Mouse (Mus musculus) neural tube, embryonic 14.5 days (tissue): Measurements from ENCODE around the gene Dhdds. TPM values are rescaled to one million over a fixed set of nuclear protein-coding genes. Genes with fewer than 3 reads are reported as not detected.
"Not testable (repeated sequence)": the region's sequence is repeated elsewhere in the genome, so short reads cannot be mapped to it uniquely, and the experiment has no call there.

ENCODE experiments used
- ATAC-seq: fragments of 200-750 bp; cut with Nextera tagmentation; 2 replicates; pipeline ENCODE4 v1.8.0; 2017; ENCODE audit warnings: low read depth, mild to moderate bottlenecking, moderate TSS enrichment, moderate library complexity
- H3K27ac ChIP-seq: fragments of 300-500 bp; sonication (generic); 2 replicates; pipeline ENCODE4 v1.5.1; 2014; ENCODE audit warnings: low read depth, mild to moderate bottlenecking, control low read depth, low read length, moderate library complexity, mixed read lengths
- H3K27me3 ChIP-seq: fragments of 300-500 bp; sonication (generic); 2 replicates; pipeline ENCODE4 v1.6.1; 2014; ENCODE audit warnings: low read length; ENCODE audit not compliant: control insufficient read depth, insufficient read depth
- H3K36me3 ChIP-seq: fragments of 300-500 bp; sonication (generic); 2 replicates; pipeline ENCODE4 v1.6.1; 2014; ENCODE audit warnings: low read length, mixed read lengths; ENCODE audit not compliant: control insufficient read depth, insufficient read depth
- H3K4me1 ChIP-seq: fragments of 300-500 bp; sonication (generic); 2 replicates; pipeline ENCODE4 v1.6.1; 2014; ENCODE audit warnings: low read length; ENCODE audit not compliant: control insufficient read depth, insufficient read depth
- H3K4me2 ChIP-seq: fragments of 300-500 bp; sonication (generic); 2 replicates; pipeline ENCODE4 v1.6.1; 2014; ENCODE audit warnings: mild to moderate bottlenecking, low read depth, low read length, control low read depth
- H3K4me3 ChIP-seq: fragments of 300-500 bp; sonication (generic); 2 replicates; pipeline ENCODE4 v1.5.1; 2014; ENCODE audit warnings: low read depth, low read length, control low read depth, mixed read lengths
- H3K9ac ChIP-seq: fragments of 300-500 bp; sonication (generic); replicated peaks from 2 replicates; pipeline ENCODE4 v1.6.1; 2014; ENCODE audit warnings: low read depth, mild to moderate bottlenecking, control low read depth, low read length, mixed read lengths
- H3K9me3 ChIP-seq: fragments of 300-500 bp; sonication (generic); 2 replicates; pipeline ENCODE4 v1.6.1; 2016; ENCODE audit warnings: low read length; ENCODE audit not compliant: control insufficient read depth
- WGBS: fragments of 180-500 bp; shearing (Covaris S2); extraction: QIAGEN DNeasy Blood & Tissue Kit; methylation state at CpG from one replicate; pipeline ENCODE4 v1.1.7; 2014; 5-methylcytosine and 5-hydroxymethylcytosine counted together
- polyA plus RNA-seq: library from polyadenylated mRNA; unstranded; fragments of >200 nt; fragmentation: Nextera tagmentation; extraction: Ambion mirVana; gene quantifications from 2 replicates; pipeline ENCODE4 v1.2.1, GENCODE M21; 2014

Dhdds gene
- polyA plus RNA-seq, 1 experiment from 2014 or later = 48.8 TPM

GRCm38 (mm10) chr4:133988289-133988688 is 12.4 kb downstream of the Dhdds start:
- H3K4me1 ChIP-seq, H3K9ac ChIP-seq, H3K9me3 ChIP-seq, H3K36me3 ChIP-seq, ATAC-seq, H3K4me3 ChIP-seq, H3K27me3 ChIP-seq, H3K27ac ChIP-seq, H3K4me2 ChIP-seq: not testable (repeated sequence)
- 93% methylated on average over 7 of the region's 8 CpGs for WGBS

- H3K4me3 ChIP-seq = no peak overlapping the region
- no peaks in the 10 kb centered on the region for H3K9me3 ChIP-seq
- H3K4me1 ChIP-seq = no peaks in the 10 kb centered on the region
- no peak overlapping the region for H3K27ac ChIP-seq
- no peaks in the 10 kb centered on the region for H3K27me3 ChIP-seq
- peaks cover 19% of the 10 kb centered on the region for H3K36me3 ChIP-seq
- no peak overlapping the region for H3K4me2 ChIP-seq
- no peak for ATAC-seq
- WGBS = 79% methylated on average over 13 of the region's 13 CpGs
- H3K9ac ChIP-seq = no peak overlapping the region
These were observed 17.8 kb downstream of the Dhdds start for GRCm38 (mm10) chr4:133982936-133983335.

DNA sequence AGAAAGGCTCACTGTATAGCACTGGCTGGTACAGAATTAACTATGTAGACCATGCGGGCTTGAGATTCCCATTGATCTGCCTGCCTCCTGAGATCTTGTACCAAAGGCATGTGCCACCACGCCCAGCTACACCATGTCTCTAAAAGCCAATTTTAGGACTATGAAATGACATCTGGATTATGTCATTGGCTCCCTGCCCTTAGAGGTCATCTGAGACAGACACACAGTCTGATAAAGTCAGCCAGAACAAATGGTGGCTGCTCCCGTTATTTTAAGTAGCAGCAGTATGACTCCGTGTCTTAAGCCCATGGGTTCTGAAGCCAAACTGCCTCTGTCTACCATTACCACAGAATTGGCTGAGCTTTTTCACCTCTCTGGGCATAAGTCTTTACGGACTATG is 20.2 kb downstream of the Dhdds start:
- Histone ChIP-seq H3K4me3 (no peak overlapping the region), H3K4me2 (no peak overlapping the region), H3K9me3 (no peaks in the 10 kb centered on the region), H3K27ac (no peak overlapping the region), H3K9ac (no peak overlapping the region), H3K4me1 (no peaks in the 10 kb centered on the region), H3K36me3 (peaks cover 26% of the 10 kb centered on the region), H3K27me3 (no peaks in the 10 kb centered on the region)
- no peak for ATAC-seq
- WGBS = 92% methylated on average over 5 of the region's 5 CpGs

- H3K27ac ChIP-seq = no peak overlapping the region
- no peaks in the 10 kb centered on the region for H3K4me1 ChIP-seq
- H3K27me3 ChIP-seq = no peaks in the 10 kb centered on the region
- H3K36me3 ChIP-seq = peaks cover 26% of the 10 kb centered on the region
- no peak overlapping the region for H3K4me3 ChIP-seq
- no peaks in the 10 kb centered on the region for H3K9me3 ChIP-seq
- no peak for ATAC-seq
- WGBS = 96% methylated on average over 10 of the region's 10 CpGs
- H3K9ac ChIP-seq = no peak overlapping the region
- no peak overlapping the region for H3K4me2 ChIP-seq
These were observed 22.6 kb downstream of the Dhdds start for GRCm38 (mm10) chr4:133978021-133978711.

DNA sequence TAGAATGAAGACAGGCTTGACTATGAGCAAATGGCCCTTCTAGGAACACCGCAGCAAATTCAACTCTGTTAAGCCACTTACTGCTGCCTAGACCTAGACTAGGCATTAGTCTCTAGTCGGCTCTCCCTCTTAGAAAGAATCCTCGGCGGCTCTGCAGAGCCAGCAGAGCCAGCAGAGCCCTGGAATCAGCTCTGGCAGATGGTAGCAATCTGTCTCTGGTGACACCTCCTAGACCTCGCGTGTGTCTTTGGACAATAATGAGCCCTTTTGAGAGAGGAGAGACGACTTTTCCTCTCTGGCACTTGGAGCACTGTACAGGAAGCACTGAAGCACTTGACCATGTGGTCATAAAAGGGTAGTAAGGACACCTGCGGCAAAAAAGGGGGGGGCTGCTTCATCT is 29.0 kb downstream of the Dhdds start:
- WGBS = 43% methylated on average over 8 of the region's 8 CpGs
- no peak for ATAC-seq
- Histone ChIP-seq H3K4me3 (no peak overlapping the region), H3K9ac (no peak overlapping the region), H3K27me3 (no peaks in the 10 kb centered on the region), H3K9me3 (no peaks in the 10 kb centered on the region), H3K4me2 (no peak overlapping the region), H3K36me3 (peaks cover 3% of the 10 kb centered on the region), H3K4me1 (peaks cover 24% of the 10 kb centered on the region), H3K27ac (no peak overlapping the region)

DNA sequence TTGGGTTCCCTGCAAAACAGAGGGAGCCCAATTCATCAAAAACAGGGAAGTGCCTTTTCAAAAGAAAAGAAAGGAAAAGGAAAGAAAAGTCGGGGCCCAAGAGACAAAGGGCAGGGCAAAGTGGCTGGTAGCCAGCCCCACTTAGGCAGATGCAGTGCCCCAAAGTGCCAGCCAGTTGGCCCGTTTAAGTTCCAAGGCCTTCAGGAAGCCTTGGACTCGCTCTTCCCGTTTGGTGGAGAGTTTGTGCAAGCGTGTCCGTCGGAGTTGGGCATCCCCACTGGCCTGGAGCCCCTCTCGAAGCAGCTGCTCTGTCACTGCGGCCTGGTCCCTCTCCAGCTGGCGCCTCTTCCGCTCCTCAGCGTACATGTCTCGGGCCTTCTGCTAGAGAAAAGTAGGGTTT is 29.8 kb downstream of the Dhdds start:
- peaks cover 32% of the 10 kb centered on the region for H3K4me1 ChIP-seq
- H3K9ac ChIP-seq = no peak overlapping the region
- peak overlapping the region; percentile 99; the same call in 1 of the 2 replicates for H3K27ac ChIP-seq
- no peak overlapping the region for H3K4me2 ChIP-seq
- 63% methylated on average over 13 of the region's 13 CpGs for WGBS
- no peaks in the 10 kb centered on the region for H3K9me3 ChIP-seq
- no peaks in the 10 kb centered on the region for H3K27me3 ChIP-seq
- ATAC-seq = no peak
- H3K36me3 ChIP-seq = peaks cover 8% of the 10 kb centered on the region
- H3K4me3 ChIP-seq = no peak overlapping the region

- 8% methylated on average over 4 of the region's 4 CpGs for WGBS
- Histone ChIP-seq H3K36me3 (peaks cover 13% of the 10 kb centered on the region), H3K4me3 (no peak overlapping the region), H3K9me3 (no peaks in the 10 kb centered on the region), H3K27ac (peak overlapping the region; percentile 99), H3K27me3 (no peaks in the 10 kb centered on the region), H3K4me2 (no peak overlapping the region), H3K4me1 (peaks cover 34% of the 10 kb centered on the region), H3K9ac (no peak overlapping the region)
- no peak for ATAC-seq
These were observed 30.5 kb downstream of the Dhdds start for GRCm38 (mm10) chr4:133970196-133970595.

DNA sequence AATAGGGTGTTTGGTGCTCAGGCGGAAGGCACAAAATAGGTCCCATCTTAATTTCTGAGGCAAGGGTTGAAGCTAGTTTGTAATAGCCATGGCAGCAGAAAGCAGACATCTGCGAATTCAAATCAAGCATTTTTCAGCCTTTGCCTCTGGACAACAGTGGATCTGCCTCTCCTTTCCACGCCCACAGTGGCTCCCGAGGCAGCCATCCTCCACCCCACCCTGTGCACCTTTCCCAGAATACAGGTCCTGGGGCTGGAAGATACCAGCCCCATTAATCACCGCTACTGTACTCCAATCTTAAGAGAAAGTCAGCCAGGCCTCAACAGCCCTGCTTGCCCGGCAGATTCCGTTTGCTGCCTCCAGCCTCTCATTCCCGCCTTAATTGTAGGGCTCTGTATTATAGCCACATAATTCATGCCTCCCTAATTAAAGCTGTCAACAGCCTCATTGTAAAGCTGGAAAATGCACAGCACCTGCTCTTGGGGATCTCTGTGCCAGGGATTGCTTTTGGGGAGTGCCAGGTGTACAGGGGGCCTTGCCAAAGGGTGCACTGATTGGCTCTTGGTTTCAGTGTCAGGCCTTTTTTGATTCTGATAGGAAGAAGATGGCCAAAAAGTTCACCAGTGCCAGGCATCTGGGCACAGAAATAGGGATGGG is 31.5 kb downstream of the Dhdds start:
- 25% methylated on average over 8 of the region's 8 CpGs for WGBS
- peak overlapping the region; percentile 99 for H3K27ac ChIP-seq
- H3K4me1 ChIP-seq = peaks cover 34% of the 10 kb centered on the region
- H3K9me3 ChIP-seq = no peaks in the 10 kb centered on the region
- H3K27me3 ChIP-seq = no peaks in the 10 kb centered on the region
- H3K4me3 ChIP-seq = peak overlapping the region; percentile 70; the same call in 1 of the 2 replicates
- ATAC-seq = 0 out of 2 replicates have a peak, but pooled peaks have one; percentile 13
- peaks cover 14% of the 10 kb centered on the region for H3K36me3 ChIP-seq
- H3K9ac ChIP-seq = peak overlapping the region; percentile 93
- peak overlapping the region; percentile 98; the same call in 1 of the 2 replicates for H3K4me2 ChIP-seq

DNA sequence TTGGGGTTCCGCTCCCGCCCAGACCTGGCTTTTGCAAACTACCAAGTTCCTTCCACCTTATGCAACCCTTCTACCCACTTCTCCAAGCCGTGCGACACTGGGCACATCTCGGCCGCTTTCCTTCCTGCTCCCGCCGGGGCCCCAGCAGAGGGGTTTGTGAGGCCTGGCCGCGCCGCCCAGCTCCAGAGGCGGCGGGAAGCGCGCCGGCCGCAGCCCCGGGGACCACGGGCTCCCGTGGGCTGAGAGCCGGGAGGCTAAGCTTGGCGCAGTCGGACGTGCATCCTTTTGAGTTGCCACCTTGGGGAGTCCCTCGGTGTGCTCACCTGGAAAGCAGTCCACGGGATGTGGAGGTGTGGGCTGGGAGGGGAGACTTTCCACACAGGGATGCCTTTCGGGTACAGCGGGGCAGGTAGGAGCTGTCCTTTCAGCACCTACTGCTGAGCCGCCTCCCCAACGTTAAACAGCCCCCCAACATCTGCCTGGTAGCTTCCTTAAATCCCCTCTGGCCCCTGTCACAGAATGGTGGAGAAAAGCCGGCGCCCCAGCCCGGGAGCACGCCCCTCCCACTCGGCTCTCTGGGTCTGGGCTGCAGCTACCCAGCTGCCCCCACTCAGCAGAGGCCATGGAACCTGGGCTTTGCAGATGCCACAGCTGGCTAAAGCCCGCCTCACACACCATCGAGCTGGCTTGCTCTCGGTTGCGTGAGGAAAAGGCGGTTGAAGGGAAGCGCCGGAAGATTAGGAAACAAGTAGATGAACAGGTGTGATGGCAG is 32.4 kb downstream of the Dhdds start, which contains the start of gene Hmgn2:
Gene Hmgn2 (minus strand): TSS at position 501 of the 772 bp plus-strand sequence.
- peak; percentile 68 for ATAC-seq
- WGBS = under 1% methylated on average over 33 of the region's 42 CpGs
- no peaks in the 10 kb centered on the region for H3K27me3 ChIP-seq

More for the DNA sequence above, 32.4 kb downstream of the Dhdds start, which contains the start of gene Hmgn2:
- peak within 1 kb of the TSS; percentile 70 for H3K4me3 ChIP-seq
- peaks cover 22% of the 10 kb centered on the region for H3K36me3 ChIP-seq
- no peaks in the 10 kb centered on the region for H3K9me3 ChIP-seq
- H3K4me1 ChIP-seq = peaks cover 34% of the 10 kb centered on the region
- H3K27ac ChIP-seq = peak within 1 kb of the TSS; percentile 99
- H3K9ac ChIP-seq = peak within 1 kb of the TSS; percentile 93
- H3K4me2 ChIP-seq = peak within 1 kb of the TSS; percentile 98
